Mouse (Mus musculus): ENCODE results near the gene Lysmd4.

DNA sequence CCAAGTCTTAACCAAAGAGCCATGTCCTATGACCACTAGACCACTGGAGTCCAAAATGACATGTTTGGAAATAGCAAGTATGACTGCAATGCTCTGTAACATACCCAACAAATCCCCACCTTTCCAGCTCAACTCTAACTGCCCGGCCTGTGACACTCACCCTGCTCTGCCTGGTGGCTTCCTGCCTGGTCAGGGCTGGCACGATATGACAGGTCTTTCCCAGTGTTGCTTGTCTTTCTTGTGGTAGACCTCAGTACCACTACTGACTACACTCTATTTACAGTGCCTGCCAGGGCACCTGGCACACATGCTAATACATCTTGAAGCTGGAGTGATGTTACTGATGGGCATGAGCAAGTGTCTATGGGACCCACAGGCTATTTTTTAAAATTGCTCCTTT, 15.4 kb downstream of the Lysmd4 start:
- TF ChIP-seq POLR2A (IDR thresholded peaks at IDR 0.05; ENCODE audit: extremely low read depth, insufficient read depth, low read length) (no peak), CTCF (IDR thresholded peaks at IDR 0.05; ENCODE audit: extremely low read depth, insufficient read depth, low read length) (no peak)

All from cortical plate, adult 2 months (tissue).